Mouse (Mus musculus) heart, adult 2 months (tissue): ENCODE results near the gene Gm20388.

Source experiments
- CTCF ChIP-seq: fragments of 200-600 bp; IDR thresholded peaks from 2 replicates; pipeline ENCODE4 v1.8.1; 2022; ENCODE audit warnings: antibody characterized with exemption, mild to moderate bottlenecking, moderate library complexity
- EP300 ChIP-seq: fragments of 200-500 bp; IDR thresholded peaks from 2 replicates; pipeline ENCODE4 v1.6.1; 2011; ENCODE audit warnings: low read depth, low read length, control low read depth; ENCODE audit not compliant: insufficient read depth

DNA sequence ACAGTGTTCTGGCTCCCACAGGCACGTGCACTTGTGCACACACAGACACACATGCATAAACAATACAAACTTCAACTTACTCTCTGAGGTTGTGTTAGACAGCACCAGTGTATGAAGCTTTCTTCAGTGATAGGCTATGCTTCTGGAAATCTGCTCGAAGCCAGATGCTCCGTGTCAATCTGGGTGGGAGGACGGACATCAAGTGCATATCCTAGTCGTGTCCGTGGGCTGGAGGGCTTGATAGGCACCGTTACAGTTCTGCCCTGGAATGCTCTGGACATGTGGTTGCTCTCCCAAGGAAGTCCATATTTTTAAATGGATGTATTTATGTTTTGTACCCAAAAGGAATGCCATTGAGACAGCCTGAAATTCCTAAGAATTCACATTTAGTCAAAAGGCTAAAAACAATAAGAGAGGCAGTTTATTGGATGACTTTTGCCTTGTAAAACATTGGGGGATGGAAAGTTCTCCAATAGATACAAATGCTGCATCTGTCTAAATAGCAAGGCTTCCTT lies 2178.6 kb downstream of the Gm20388 start:
- TF ChIP-seq CTCF (no peak), EP300 (no peak)
